Mouse (Mus musculus) testis, adult 2 months (tissue): ENCODE results near the gene Scmh1. TPM values are rescaled to one million over a fixed set of nuclear protein-coding genes. Genes with fewer than 3 reads are reported as not detected.

Experiments used
- H3K27ac ChIP-seq: fragments of 200-500 bp; 2 replicates; pipeline ENCODE4 v1.5.1; 2012; ENCODE audit warnings: low read depth, low read length; ENCODE audit not compliant: control insufficient read depth, insufficient read depth
- H3K27me3 ChIP-seq: fragments of 200-500 bp; 2 replicates; pipeline ENCODE4 v1.6.1; 2012; ENCODE audit warnings: mild to moderate bottlenecking, low read length, moderate library complexity; ENCODE audit not compliant: control insufficient read depth, insufficient read depth
- H3K36me3 ChIP-seq: fragments of 200-500 bp; 2 replicates; pipeline ENCODE4 v1.6.1; 2012; ENCODE audit warnings: mild to moderate bottlenecking, low read length; ENCODE audit not compliant: control insufficient read depth, insufficient read depth
- H3K4me1 ChIP-seq: fragments of 200-500 bp; 2 replicates; pipeline ENCODE4 v1.6.1; 2012; ENCODE audit warnings: low read length; ENCODE audit not compliant: control insufficient read depth, insufficient read depth
- H3K4me3 ChIP-seq: fragments of 200-500 bp; 2 replicates; pipeline ENCODE4 v1.5.1; 2012; ENCODE audit warnings: low read depth, mild to moderate bottlenecking, low read length, moderate library complexity, mixed read lengths; ENCODE audit not compliant: control insufficient read depth
- CTCF ChIP-seq: fragments of 200-500 bp; IDR thresholded peaks from 2 replicates; pipeline ENCODE4 v1.5.1; 2012; ENCODE audit warnings: low read depth, mild to moderate bottlenecking, inconsistent platforms, low read length, moderate library complexity; ENCODE audit not compliant: control insufficient read depth, insufficient read depth, insufficient replicate concordance
- POLR2A ChIP-seq: fragments of 200-500 bp; IDR thresholded peaks from 2 replicates; pipeline ENCODE4 v1.6.1; 2012; ENCODE audit warnings: low read depth, mild to moderate bottlenecking, inconsistent platforms, low read length, moderate library complexity; ENCODE audit not compliant: control insufficient read depth
- polyA plus RNA-seq: library from polyadenylated mRNA; depleted of rRNA; stranded (reverse); fragments of >200 nt; gene quantifications from 2 replicates; pipeline ENCODE4 v1.2.3, GENCODE M21; 2012

Scmh1 gene
- polyA plus RNA-seq, 1 experiment, result 120 TPM

- TF ChIP-seq POLR2A (no peak), CTCF (no peak)
- Histone ChIP-seq H3K4me1 (no peaks in the 10 kb centered on the region), H3K27me3 (no peaks in the 10 kb centered on the region), H3K4me3 (no peak overlapping the region), H3K36me3 (peaks cover 6% of the 10 kb centered on the region), H3K27ac (no peak overlapping the region)
Measured at GRCm38 (mm10) chr4:120517335-120517734, 112.3 kb downstream of the Scmh1 start.

GRCm38 (mm10) chr4:120521761-120522160, 116.7 kb downstream of the Scmh1 start:
- Histone ChIP-seq H3K27ac (no peak overlapping the region), H3K4me1 (no peaks in the 10 kb centered on the region), H3K4me3 (no peak overlapping the region), H3K27me3 (no peaks in the 10 kb centered on the region), H3K36me3 (peaks cover 7% of the 10 kb centered on the region)
- TF ChIP-seq POLR2A (no peak), CTCF (no peak)

GRCm38 (mm10) chr4:120522351-120522750, 117.3 kb downstream of the Scmh1 start:
- Histone ChIP-seq H3K4me3 (no peak overlapping the region), H3K27ac (no peak overlapping the region), H3K27me3 (no peaks in the 10 kb centered on the region), H3K36me3 (peaks cover 5% of the 10 kb centered on the region), H3K4me1 (no peaks in the 10 kb centered on the region)
- TF ChIP-seq POLR2A, result no peak

- Histone ChIP-seq H3K27me3 (no peaks in the 10 kb centered on the region), H3K27ac (no peak overlapping the region), H3K36me3 (peaks cover 4% of the 10 kb centered on the region), H3K4me1 (no peaks in the 10 kb centered on the region), H3K4me3 (no peak overlapping the region)
- TF ChIP-seq CTCF (no peak), POLR2A (no peak)
Measured at GRCm38 (mm10) chr4:120523092-120523491, 118.0 kb downstream of the Scmh1 start.

- no peaks in the 10 kb centered on the region for H3K27me3 ChIP-seq
- H3K4me1 ChIP-seq, result no peaks in the 10 kb centered on the region
- peaks cover 4% of the 10 kb centered on the region for H3K36me3 ChIP-seq
- TF ChIP-seq POLR2A (0 out of 2 replicates have a peak, but pooled peaks have one; percentile 3), CTCF (no peak)
- H3K4me3 ChIP-seq, result no peak overlapping the region
- no peak overlapping the region for H3K27ac ChIP-seq
Measured at GRCm38 (mm10) chr4:120528171-120528570, 123.1 kb downstream of the Scmh1 start.

GRCm38 (mm10) chr4:120531986-120532385, 126.9 kb downstream of the Scmh1 start, which contains the start of gene Slfnl1:
Gene Slfnl1, plus strand, starts transcription at chr4:120532231.
- Histone ChIP-seq H3K36me3 (peaks cover 2% of the 10 kb centered on the region), H3K27ac (peak within 1 kb of the TSS; percentile 86), H3K4me3 (peak within 1 kb of the TSS; percentile 86), H3K27me3 (no peaks in the 10 kb centered on the region), H3K4me1 (no peaks in the 10 kb centered on the region)
- no peak for TF ChIP-seq CTCF
- TF ChIP-seq POLR2A, result peak; percentile 65; the same call in 1 of the 2 replicates

- no peak overlapping the region for H3K4me3 ChIP-seq
- H3K4me1 ChIP-seq, result no peaks in the 10 kb centered on the region
- H3K36me3 ChIP-seq, result no peaks in the 10 kb centered on the region
- H3K27ac ChIP-seq, result no peak overlapping the region
- no peaks in the 10 kb centered on the region for H3K27me3 ChIP-seq
- TF ChIP-seq POLR2A, result no peak
- no peak for TF ChIP-seq CTCF
Measured at GRCm38 (mm10) chr4:120538664-120539063, 133.6 kb downstream of the Scmh1 start.

GRCm38 (mm10) chr4:120544896-120545295, 139.8 kb downstream of the Scmh1 start:
- no peak for TF ChIP-seq POLR2A
- TF ChIP-seq CTCF, result no peak
- Histone ChIP-seq H3K4me3 (no peak overlapping the region), H3K27ac (no peak overlapping the region), H3K36me3 (no peaks in the 10 kb centered on the region; the same call in 1 of the 2 replicates), H3K4me1 (no peaks in the 10 kb centered on the region), H3K27me3 (no peaks in the 10 kb centered on the region)
